Mouse (Mus musculus) ES-E14 (cell line): ENCODE data around the gene Slc50a1.

Experiments
- CHD2 ChIP-seq: IDR thresholded peaks from 2 replicates; pipeline ENCODE4 v1.6.1; 2014; ENCODE audit warnings: mild to moderate bottlenecking, low read depth, low read length, inconsistent platforms
- HCFC1 ChIP-seq: IDR thresholded peaks from 2 replicates; pipeline ENCODE4 v1.6.1; 2012; ENCODE audit warnings: low read length, inconsistent platforms, borderline replicate concordance; ENCODE audit not compliant: insufficient read depth
- MAFK ChIP-seq: IDR thresholded peaks from 2 replicates; pipeline ENCODE4 v1.6.1; 2014; ENCODE audit warnings: mild to moderate bottlenecking, low read depth, low read length, inconsistent platforms; ENCODE audit not compliant: insufficient read depth
- ZC3H11A ChIP-seq: IDR thresholded peaks from 2 replicates; pipeline ENCODE4 v1.6.1; 2012; ENCODE audit warnings: low read depth, mild to moderate bottlenecking, inconsistent platforms, low read length, borderline replicate concordance
- ZNF384 ChIP-seq: IDR thresholded peaks from 2 replicates; pipeline ENCODE4 v1.6.1; 2012; ENCODE audit warnings: low read depth, low read length, inconsistent platforms

- TF ChIP-seq MAFK (no peak), ZNF384 (no peak), CHD2 (no peak), HCFC1 (no peak), ZC3H11A (no peak)
Observed at GRCm38 (mm10) chr3:89304440-89304839, 34.1 kb upstream of the Slc50a1 start.
